ENCODE assay signal across 17 mouse cellular contexts in the genomic region with DNA sequence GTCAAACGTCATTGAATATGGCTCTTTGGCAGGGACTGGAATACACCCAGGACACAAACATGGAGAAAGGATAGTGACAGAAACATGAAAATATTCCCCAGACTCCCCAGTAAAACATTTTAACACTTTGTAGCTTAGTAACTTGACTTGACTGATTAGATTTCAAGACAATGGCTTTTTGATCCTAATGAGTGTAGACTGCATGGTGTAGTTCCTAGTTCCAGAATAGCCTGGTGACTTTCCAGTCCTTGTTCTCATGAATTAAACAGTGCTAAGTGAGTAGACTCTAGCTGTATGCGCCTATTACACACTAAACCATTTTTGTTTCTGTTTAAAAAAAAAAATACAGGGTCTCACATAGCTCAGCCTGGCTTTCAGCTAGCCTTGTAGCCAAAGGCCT. TPM values are rescaled to one million over a fixed set of nuclear protein-coding genes. Genes with fewer than 3 reads are reported as not detected.
DNase-seq lines count a peak whose midpoint lies in the region; ATAC-seq lines count a peak whose summit lies in the region.
"Had no signal": no experiment of that assay in that cellular context is flagged by ENCODE, and none has a peak within 500 bp of the region (broad histone marks: within the 10 kb centered on the region; RNA-seq: fewer than 3 reads in every experiment).

No protein-coding gene starts in this region.

- H3K4me3 ChIP-seq in forebrain, embryonic 13.5 days = no peak overlapping the region
- H3K4me3 ChIP-seq in forebrain, embryonic 11.5 days (ENCODE audit: low read depth, low read length) = no peak overlapping the region
- H3K4me3 ChIP-seq in kidney, embryonic 15.5 days (replicated peaks) = no peak overlapping the region
- no peak overlapping the region for H3K4me3 ChIP-seq in forebrain, embryonic 15.5 days
- H3K4me3 ChIP-seq: limb, embryonic 12.5 days; midbrain, embryonic 12.5 days had no signal

- H3K27ac ChIP-seq in forebrain, embryonic 13.5 days = peak overlapping the region; percentile 67; the same call in 1 of the 2 replicates
- H3K27ac ChIP-seq in forebrain, embryonic 11.5 days (ENCODE audit: low read depth, low read length) = no peak overlapping the region
- H3K27ac ChIP-seq in kidney, embryonic 15.5 days = no peak overlapping the region
- peak overlapping the region; percentile 91 for H3K27ac ChIP-seq in forebrain, embryonic 15.5 days (replicated peaks)
- H3K27ac ChIP-seq: embryonic facial prominence, embryonic 12.5 days; limb, embryonic 12.5 days; liver, embryonic 15.5 days had no signal

- H3K4me1 ChIP-seq in forebrain, embryonic 13.5 days = peaks cover 41% of the 10 kb centered on the region
- peaks cover 10% of the 10 kb centered on the region; the same call in 1 of the 2 replicates for H3K4me1 ChIP-seq in forebrain, embryonic 11.5 days (replicated peaks; ENCODE audit: control insufficient read depth, insufficient read depth, low read length)
- peaks cover 20% of the 10 kb centered on the region for H3K4me1 ChIP-seq in kidney, embryonic 15.5 days
- peaks cover 47% of the 10 kb centered on the region for H3K4me1 ChIP-seq in forebrain, embryonic 15.5 days

- no peak overlapping the region for H3K9ac ChIP-seq in forebrain, embryonic 13.5 days
- no peak overlapping the region for H3K9ac ChIP-seq in forebrain, embryonic 11.5 days (ENCODE audit: low read length)
- H3K9ac ChIP-seq in kidney, embryonic 15.5 days = no peak overlapping the region
- H3K9ac ChIP-seq in forebrain, embryonic 15.5 days (replicated peaks) = no peak overlapping the region
- H3K9ac ChIP-seq: embryonic facial prominence, embryonic 12.5 days; hindbrain, embryonic 15.5 days; limb, embryonic 12.5 days; liver, embryonic 15.5 days; lung, embryonic 14.5 days; midbrain, embryonic 12.5 days had no signal

- DNase-seq in forebrain, embryonic 11.5 days (ENCODE audit: low spot score) = no peak
- no peak for DNase-seq in kidney, postnatal 36 days
- DNase-seq in retina, postnatal 1 day = peak; percentile 57
- no peak for DNase-seq in right cerebral cortex, postnatal 25 days
- DNase-seq: cerebellum, adult 11-12 months; cerebellum, adult 9-11 months; lung, postnatal 36 days; right cerebral cortex, adult 18-20 months had no signal

- 0 out of 2 replicates have a peak, but pooled peaks cover 4% of the 10 kb centered on the region for H3K9me3 ChIP-seq in forebrain, embryonic 13.5 days (replicated peaks)
- H3K9me3 ChIP-seq in forebrain, embryonic 11.5 days (ENCODE audit: control insufficient read depth, low read length) = no peaks in the 10 kb centered on the region
- H3K9me3 ChIP-seq in kidney, embryonic 15.5 days (replicated peaks) = 0 out of 2 replicates have a peak, but pooled peaks cover 5% of the 10 kb centered on the region
- H3K9me3 ChIP-seq in forebrain, embryonic 15.5 days = no peaks in the 10 kb centered on the region
- H3K9me3 ChIP-seq: embryonic facial prominence, embryonic 12.5 days; liver, embryonic 15.5 days had no signal

- ATAC-seq in forebrain, embryonic 13.5 days = no peak; the same call in 1 of the 2 replicates
- no peak for ATAC-seq in forebrain, embryonic 11.5 days (replicated peaks; ENCODE audit: low FRiP score)
- ATAC-seq in kidney, embryonic 15.5 days (replicated peaks; ENCODE audit: low FRiP score) = no peak
- ATAC-seq in forebrain, embryonic 15.5 days (replicated peaks) = no peak

- 70% methylated on average over 2 of the region's 2 CpGs for WGBS in forebrain, embryonic 13.5 days
- 65% methylated on average over 2 of the region's 2 CpGs for WGBS in forebrain, embryonic 11.5 days
- 70% methylated on average over 2 of the region's 2 CpGs for WGBS in kidney, embryonic 15.5 days
- 39% methylated on average over 2 of the region's 2 CpGs for WGBS in forebrain, embryonic 15.5 days

- no peaks in the 10 kb centered on the region; the same call in 1 of the 2 replicates for H3K27me3 ChIP-seq in forebrain, embryonic 13.5 days
- H3K27me3 ChIP-seq in forebrain, embryonic 11.5 days (ENCODE audit: control insufficient read depth, insufficient read depth, low read length) = no peaks in the 10 kb centered on the region
- H3K27me3 ChIP-seq in kidney, embryonic 15.5 days = peaks cover 39% of the 10 kb centered on the region
- no peaks in the 10 kb centered on the region for H3K27me3 ChIP-seq in forebrain, embryonic 15.5 days
- H3K27me3 ChIP-seq: hindbrain, embryonic 15.5 days had no signal

- no peak overlapping the region for H3K4me2 ChIP-seq in forebrain, embryonic 13.5 days
- H3K4me2 ChIP-seq in forebrain, embryonic 11.5 days (ENCODE audit: low read depth, low read length, severe bottlenecking) = no peak overlapping the region
- 0 out of 2 replicates have a peak overlapping the region, but pooled peaks have one; percentile 54 for H3K4me2 ChIP-seq in kidney, embryonic 15.5 days
- H3K4me2 ChIP-seq in forebrain, embryonic 15.5 days (replicated peaks) = no peak overlapping the region

- no peaks in the 10 kb centered on the region for H3K36me3 ChIP-seq in forebrain, embryonic 13.5 days (ENCODE audit: poor library complexity, severe bottlenecking)
- H3K36me3 ChIP-seq in forebrain, embryonic 11.5 days (ENCODE audit: control insufficient read depth, insufficient read depth, low read length) = no peaks in the 10 kb centered on the region
- no peaks in the 10 kb centered on the region for H3K36me3 ChIP-seq in kidney, embryonic 15.5 days
- 0 out of 2 replicates have a peak, but pooled peaks cover 4% of the 10 kb centered on the region for H3K36me3 ChIP-seq in forebrain, embryonic 15.5 days
- H3K36me3 ChIP-seq: embryonic facial prominence, embryonic 12.5 days; hindbrain, embryonic 15.5 days; limb, embryonic 12.5 days; liver, embryonic 15.5 days; midbrain, embryonic 12.5 days had no signal

RNA-seq across cellular contexts. Expression of a gene that starts 24.7 kb away (rescaled TPM):
- 54.3 and 55.7 TPM in 2 replicates for polyA plus RNA-seq in forebrain, embryonic 13.5 days (2015; fragmentation: Nextera tagmentation; extraction: Ambion mirVana)
- polyA plus RNA-seq in forebrain, embryonic 11.5 days (2014; fragmentation: Nextera tagmentation; extraction: Ambion mirVana) = 18.5 and 20.0 TPM in 2 replicates
- polyA plus RNA-seq in kidney, embryonic 15.5 days (2015; fragmentation: Nextera tagmentation; extraction: Ambion mirVana) = 6.0 and 6.9 TPM in 2 replicates
- 121 and 129 TPM in 2 replicates for polyA plus RNA-seq in forebrain, embryonic 15.5 days (2015; fragmentation: Nextera tagmentation; extraction: Ambion mirVana)

Comparison
In these comparisons a context has a peak if more than half of its experiments do, and no peak if none do; other contexts are left out.
1. H3K27ac ChIP-seq: peak in forebrain, embryonic 13.5 days (single experiment) and forebrain, embryonic 15.5 days (single experiment); none in forebrain, embryonic 11.5 days (single experiment) and kidney, embryonic 15.5 days (single experiment).